Mouse (Mus musculus) ES-Bruce4 (cell line): ENCODE measurements at regions not wholly inside any gene's neighbourhood (a gene's known extent, or its start where the extent isn't known, plus 50 kb on each side); places are given as distances from the start of the nearest gene placed in this dataset.

Experiments used
- H3K27ac ChIP-seq: 2 replicates; pipeline ENCODE4 v1.5.1; 2012; ENCODE audit warnings: low read length, inconsistent platforms; ENCODE audit not compliant: insufficient read depth
- H3K27me3 ChIP-seq: 2 replicates; pipeline ENCODE4 v1.6.1; 2012; ENCODE audit warnings: mild to moderate bottlenecking, low read length, inconsistent platforms; ENCODE audit not compliant: control insufficient read depth, poor library complexity, insufficient read depth, severe bottlenecking
- H3K36me3 ChIP-seq: 2 replicates; pipeline ENCODE4 v1.6.1; 2012; ENCODE audit warnings: inconsistent platforms, mild to moderate bottlenecking, low read length, moderate library complexity; ENCODE audit not compliant: control insufficient read depth, poor library complexity, insufficient read depth, severe bottlenecking
- H3K4me1 ChIP-seq: one replicate; pipeline ENCODE4 v1.8.1; 2011; ENCODE audit warnings: low read length; ENCODE audit not compliant: control insufficient read depth, insufficient read depth
- H3K4me3 ChIP-seq: 2 replicates; pipeline ENCODE4 v1.5.1; 2011; ENCODE audit warnings: low read depth, mild to moderate bottlenecking, low read length
- H3K9ac ChIP-seq: 2 replicates; pipeline ENCODE4 v1.6.1; 2012; ENCODE audit warnings: low read depth, mild to moderate bottlenecking, inconsistent platforms; ENCODE audit not compliant: poor library complexity, severe bottlenecking
- H3K9me3 ChIP-seq: replicated peaks from 2 replicates; pipeline ENCODE4 v1.6.1; 2012; ENCODE audit warnings: mild to moderate bottlenecking, low read length, inconsistent platforms; ENCODE audit not compliant: control insufficient read depth, poor library complexity, insufficient read depth, severe bottlenecking
- CTCF ChIP-seq: IDR thresholded peaks from one replicate; pipeline ENCODE4 v1.8.1; 2011; ENCODE audit warnings: low read depth, low read length
- EP300 ChIP-seq: IDR thresholded peaks from 2 replicates; pipeline ENCODE4 v1.6.1; 2011; ENCODE audit warnings: low read depth, low read length; ENCODE audit not compliant: insufficient read depth
- POLR2A ChIP-seq: IDR thresholded peaks from one replicate; pipeline ENCODE4 v1.8.1; 2011; ENCODE audit warnings: low read length; ENCODE audit not compliant: insufficient read depth

DNA sequence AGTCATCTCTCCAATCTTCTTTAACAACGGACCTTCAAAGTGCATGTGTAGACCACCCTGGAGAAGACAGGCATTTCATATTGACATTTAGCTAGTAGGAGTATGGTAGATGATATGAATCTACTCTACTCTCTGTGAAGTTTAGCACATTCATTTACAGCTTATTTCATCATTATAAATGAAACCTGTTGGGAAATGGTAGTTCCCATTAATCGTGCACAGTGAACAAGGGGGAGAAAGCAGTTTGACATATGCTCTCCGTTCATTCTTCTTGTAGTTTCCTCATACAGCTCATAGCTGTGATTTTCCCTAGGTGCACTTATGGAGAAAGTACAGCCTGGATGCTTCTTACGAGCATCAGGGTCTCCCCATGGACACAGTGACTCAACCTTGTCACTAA lies 61.7 kb upstream of the F13a1 start:
- H3K4me3 ChIP-seq: no peak overlapping the region
- H3K4me1 ChIP-seq: no peaks in the 10 kb centered on the region
- no peaks in the 10 kb centered on the region for H3K9me3 ChIP-seq
- no peak overlapping the region for H3K27ac ChIP-seq
- TF ChIP-seq EP300: no peak
- no peaks in the 10 kb centered on the region for H3K36me3 ChIP-seq
- no peak overlapping the region for H3K9ac ChIP-seq
- H3K27me3 ChIP-seq: no peaks in the 10 kb centered on the region

- H3K9me3 ChIP-seq: no peaks in the 10 kb centered on the region
- no peaks in the 10 kb centered on the region for H3K36me3 ChIP-seq
- H3K27ac ChIP-seq: no peak overlapping the region
- no peaks in the 10 kb centered on the region for H3K27me3 ChIP-seq
- H3K4me3 ChIP-seq: no peak overlapping the region
- TF ChIP-seq CTCF: no peak
- no peak for TF ChIP-seq EP300
- TF ChIP-seq POLR2A: no peak
- H3K4me1 ChIP-seq: no peaks in the 10 kb centered on the region
- no peak overlapping the region for H3K9ac ChIP-seq
These were observed 57.7 kb upstream of the F13a1 start for GRCm38 (mm10) chr13:37107721-37108120.

- Histone ChIP-seq H3K4me1 (no peaks in the 10 kb centered on the region), H3K9me3 (no peaks in the 10 kb centered on the region), H3K27ac (no peak overlapping the region), H3K4me3 (no peak overlapping the region), H3K27me3 (no peaks in the 10 kb centered on the region), H3K9ac (no peak overlapping the region), H3K36me3 (no peaks in the 10 kb centered on the region)
- TF ChIP-seq POLR2A: no peak
- no peak for TF ChIP-seq CTCF
- no peak for TF ChIP-seq EP300
These were observed 56.0 kb upstream of the F13a1 start for GRCm38 (mm10) chr13:37106009-37106408.

- Histone ChIP-seq H3K4me3 (no peak overlapping the region), H3K27me3 (no peaks in the 10 kb centered on the region), H3K4me1 (no peaks in the 10 kb centered on the region), H3K27ac (no peak overlapping the region), H3K9me3 (no peaks in the 10 kb centered on the region), H3K36me3 (no peaks in the 10 kb centered on the region), H3K9ac (no peak overlapping the region)
- TF ChIP-seq POLR2A (no peak), CTCF (no peak), EP300 (no peak)
These were observed 54.6 kb upstream of the F13a1 start for GRCm38 (mm10) chr13:37104410-37105294.

GRCm38 (mm10) chr13:37103741-37104296 lies 53.8 kb upstream of the F13a1 start:
- TF ChIP-seq POLR2A (no peak), EP300 (no peak), CTCF (no peak)
- H3K27me3 ChIP-seq: no peaks in the 10 kb centered on the region
- no peaks in the 10 kb centered on the region for H3K4me1 ChIP-seq
- H3K9me3 ChIP-seq: no peaks in the 10 kb centered on the region
- no peaks in the 10 kb centered on the region for H3K36me3 ChIP-seq
- H3K27ac ChIP-seq: no peak overlapping the region
- H3K4me3 ChIP-seq: no peak overlapping the region
- H3K9ac ChIP-seq: no peak overlapping the region

DNA sequence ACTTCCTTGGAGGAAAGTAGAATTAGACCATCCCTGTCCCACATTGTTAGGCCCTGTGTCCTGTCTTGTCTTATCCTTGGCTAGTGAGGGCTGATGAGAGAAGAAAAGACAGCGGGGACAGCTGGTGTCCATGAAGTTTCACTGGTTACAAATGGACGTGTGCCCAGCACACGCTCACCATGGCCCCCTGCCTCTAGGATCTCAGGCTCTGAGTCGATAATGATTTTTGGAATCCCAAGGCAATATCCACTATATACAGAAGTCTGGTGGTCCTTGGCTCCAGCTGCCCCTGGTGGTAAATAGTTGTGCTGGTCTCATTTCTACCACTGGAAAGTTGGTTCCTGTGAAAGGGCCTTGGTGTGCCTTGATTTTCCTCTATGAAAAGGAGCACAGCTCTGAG lies 51.7 kb upstream of the F13a1 start:
- TF ChIP-seq CTCF: no peak
- no peak for TF ChIP-seq EP300
- TF ChIP-seq POLR2A: no peak
- Histone ChIP-seq H3K9ac (no peak overlapping the region), H3K9me3 (no peaks in the 10 kb centered on the region), H3K36me3 (no peaks in the 10 kb centered on the region), H3K27ac (no peak overlapping the region), H3K4me1 (no peaks in the 10 kb centered on the region), H3K4me3 (no peak overlapping the region), H3K27me3 (no peaks in the 10 kb centered on the region)
